Mouse (Mus musculus): Measurements from ENCODE around the gene Eml2.

Eml2 gene

DNA sequence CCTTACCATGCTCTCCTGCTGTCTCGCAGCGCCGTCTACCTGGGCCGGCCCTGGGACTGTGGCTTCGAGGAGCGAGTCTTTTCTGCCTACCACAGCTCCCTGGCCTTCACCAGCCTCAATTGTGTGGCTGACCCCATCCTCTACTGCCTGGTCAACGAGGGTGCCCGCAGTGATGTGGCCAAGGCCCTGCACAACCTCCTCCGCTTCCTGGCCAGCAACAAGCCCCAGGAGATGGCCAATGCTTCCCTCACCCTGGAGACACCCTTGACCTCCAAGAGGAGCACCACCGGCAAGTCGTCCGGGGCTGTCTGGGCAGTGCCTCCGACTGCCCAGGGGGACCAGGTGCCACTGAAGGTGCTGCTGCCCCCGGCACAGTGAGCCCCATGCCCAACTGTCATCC, 46.7 kb downstream of the Eml2 start:
- DNase-seq (ENCODE audit: low read depth, low spot score): no peak
- no peaks in the 10 kb centered on the region for H3K36me3 ChIP-seq (ENCODE audit: control insufficient read depth, insufficient read depth, low read length, poor library complexity, severe bottlenecking)
- H3K27me3 ChIP-seq (ENCODE audit: control insufficient read depth, insufficient read depth, low read length, poor library complexity, severe bottlenecking): no peaks in the 10 kb centered on the region

DNA sequence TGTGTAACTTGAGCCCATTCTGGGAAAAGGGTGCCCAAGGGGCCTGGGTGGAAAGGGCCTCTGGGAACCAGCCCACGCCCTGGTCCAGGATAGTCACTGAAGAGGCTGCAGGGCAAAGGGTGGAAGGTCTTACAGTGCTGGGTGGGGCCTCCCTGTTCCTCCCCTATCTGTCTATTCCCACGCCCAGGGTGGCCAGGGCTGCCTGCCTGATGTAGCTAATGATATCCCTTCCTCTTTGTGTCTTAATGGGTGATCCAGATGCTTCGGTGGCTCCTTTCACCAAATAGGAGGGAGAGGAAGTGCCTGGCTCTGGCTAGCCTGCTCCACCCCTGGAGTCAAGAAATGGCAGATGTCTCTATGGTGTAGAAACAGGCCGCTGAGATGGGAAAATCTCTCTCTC, 48.7 kb downstream of the Eml2 start:
- Histone ChIP-seq H3K36me3 (ENCODE audit: control insufficient read depth, insufficient read depth, low read length, poor library complexity, severe bottlenecking) (no peaks in the 10 kb centered on the region), H3K27me3 (ENCODE audit: control insufficient read depth, insufficient read depth, low read length, poor library complexity, severe bottlenecking) (no peaks in the 10 kb centered on the region)
- no peak for DNase-seq (ENCODE audit: low read depth, low spot score)

- H3K27me3 ChIP-seq (ENCODE audit: control insufficient read depth, insufficient read depth, low read length, poor library complexity, severe bottlenecking): no peaks in the 10 kb centered on the region
- no peaks in the 10 kb centered on the region; the same call in 1 of the 2 replicates for H3K36me3 ChIP-seq (ENCODE audit: control insufficient read depth, insufficient read depth, low read length, poor library complexity, severe bottlenecking)
- DNase-seq (ENCODE audit: low read depth, low spot score): peak; percentile 62
These were observed 50.9 kb downstream of the Eml2 start for GRCm38 (mm10) chr7:19226817-19227797.

- Histone ChIP-seq H3K27me3 (ENCODE audit: control insufficient read depth, insufficient read depth, low read length, poor library complexity, severe bottlenecking) (no peaks in the 10 kb centered on the region), H3K36me3 (ENCODE audit: control insufficient read depth, insufficient read depth, low read length, poor library complexity, severe bottlenecking) (no peaks in the 10 kb centered on the region; the same call in 1 of the 2 replicates)
- peak; percentile 100 for DNase-seq (ENCODE audit: low read depth, low spot score)
These were observed 51.9 kb downstream of the Eml2 start, which contains the start of gene Opa3 for GRCm38 (mm10) chr7:19227883-19228792. TSS of gene Opa3 (plus strand) at chr7:19228334.

DNA sequence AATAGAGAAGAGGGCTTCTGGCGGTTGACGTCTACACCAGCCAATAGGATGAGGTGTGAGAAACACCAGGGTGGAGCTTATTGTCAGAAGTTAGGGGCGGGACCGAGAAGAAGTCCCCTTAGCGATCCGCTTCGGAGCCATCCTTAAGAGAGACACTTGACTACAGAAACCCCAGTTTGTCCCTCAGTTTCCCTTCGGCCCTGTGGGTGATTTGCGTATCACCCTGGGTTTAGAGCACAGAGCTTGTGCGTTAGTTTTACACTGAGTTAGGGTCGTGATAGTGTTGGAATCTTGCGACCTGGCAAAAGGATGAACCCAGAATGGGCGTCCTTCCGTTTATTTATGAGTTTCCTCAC, 52.5 kb downstream of the Eml2 start:
- H3K36me3 ChIP-seq (ENCODE audit: control insufficient read depth, insufficient read depth, low read length, poor library complexity, severe bottlenecking): no peaks in the 10 kb centered on the region; the same call in 1 of the 2 replicates
- DNase-seq (ENCODE audit: low read depth, low spot score): no peak
- no peaks in the 10 kb centered on the region for H3K27me3 ChIP-seq (ENCODE audit: control insufficient read depth, insufficient read depth, low read length, poor library complexity, severe bottlenecking)

DNA sequence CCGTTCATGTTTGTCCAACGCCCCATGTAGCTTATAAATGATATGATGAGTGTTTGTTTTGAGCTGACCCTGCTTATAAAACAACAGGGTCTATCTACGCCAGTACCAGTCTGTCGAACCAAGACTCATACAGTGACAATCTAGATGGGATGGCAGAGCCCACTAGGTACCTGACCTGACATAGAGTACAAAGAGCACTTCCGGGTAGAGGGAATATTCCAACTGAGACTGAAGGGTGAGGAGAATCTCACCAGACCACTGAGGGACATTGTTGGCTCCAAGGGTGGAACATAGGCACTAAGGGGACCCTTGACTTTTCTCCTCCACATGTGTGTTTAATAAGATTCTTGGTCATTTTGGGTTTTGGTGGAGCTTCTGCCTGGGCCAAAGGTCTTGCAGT, 53.2 kb downstream of the Eml2 start:
- Histone ChIP-seq H3K36me3 (ENCODE audit: control insufficient read depth, insufficient read depth, low read length, poor library complexity, severe bottlenecking) (no peaks in the 10 kb centered on the region; the same call in 1 of the 2 replicates), H3K27me3 (ENCODE audit: control insufficient read depth, insufficient read depth, low read length, poor library complexity, severe bottlenecking) (no peaks in the 10 kb centered on the region)
- DNase-seq (ENCODE audit: low read depth, low spot score): no peak

GRCm38 (mm10) chr7:19230041-19230580, 53.9 kb downstream of the Eml2 start:
- DNase-seq (ENCODE audit: low read depth, low spot score): no peak
- no peaks in the 10 kb centered on the region for H3K27me3 ChIP-seq (ENCODE audit: control insufficient read depth, insufficient read depth, low read length, poor library complexity, severe bottlenecking)
- no peaks in the 10 kb centered on the region; the same call in 1 of the 2 replicates for H3K36me3 ChIP-seq (ENCODE audit: control insufficient read depth, insufficient read depth, low read length, poor library complexity, severe bottlenecking)

DNA sequence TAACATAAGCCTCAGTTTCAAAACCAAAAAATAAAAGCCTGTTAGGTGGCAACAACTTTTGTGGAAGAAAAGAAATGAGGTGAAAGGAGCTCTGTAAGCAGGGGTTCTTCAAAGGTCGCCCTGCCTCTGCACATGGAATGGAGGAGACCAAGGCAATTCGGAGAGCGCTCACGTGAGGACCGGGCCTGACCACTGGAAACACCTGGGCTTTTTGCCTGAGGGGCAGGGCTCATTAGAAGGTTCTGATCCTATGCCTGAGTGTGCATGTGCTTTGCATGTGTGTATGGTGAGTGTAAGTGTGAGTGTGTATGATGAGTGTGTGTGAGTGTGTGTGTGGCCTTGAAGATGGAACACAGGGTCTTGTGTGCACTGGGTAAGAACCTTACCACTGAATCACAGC, 54.7 kb downstream of the Eml2 start:
- no peak for DNase-seq (ENCODE audit: low read depth, low spot score)
- Histone ChIP-seq H3K36me3 (ENCODE audit: control insufficient read depth, insufficient read depth, low read length, poor library complexity, severe bottlenecking) (no peaks in the 10 kb centered on the region; the same call in 1 of the 2 replicates), H3K27me3 (ENCODE audit: control insufficient read depth, insufficient read depth, low read length, poor library complexity, severe bottlenecking) (no peaks in the 10 kb centered on the region)

GRCm38 (mm10) chr7:19231849-19232248, 55.6 kb downstream of the Eml2 start:
- Histone ChIP-seq H3K36me3 (ENCODE audit: control insufficient read depth, insufficient read depth, low read length, poor library complexity, severe bottlenecking) (no peaks in the 10 kb centered on the region; the same call in 1 of the 2 replicates), H3K27me3 (ENCODE audit: control insufficient read depth, insufficient read depth, low read length, poor library complexity, severe bottlenecking) (no peaks in the 10 kb centered on the region)
- no peak for DNase-seq (ENCODE audit: low read depth, low spot score)

- H3K36me3 ChIP-seq (ENCODE audit: control insufficient read depth, insufficient read depth, low read length, poor library complexity, severe bottlenecking): no peaks in the 10 kb centered on the region; the same call in 1 of the 2 replicates
- no peaks in the 10 kb centered on the region for H3K27me3 ChIP-seq (ENCODE audit: control insufficient read depth, insufficient read depth, low read length, poor library complexity, severe bottlenecking)
- no peak for DNase-seq (ENCODE audit: low read depth, low spot score)
These were observed 58.4 kb downstream of the Eml2 start for GRCm38 (mm10) chr7:19234652-19235051.

DNA sequence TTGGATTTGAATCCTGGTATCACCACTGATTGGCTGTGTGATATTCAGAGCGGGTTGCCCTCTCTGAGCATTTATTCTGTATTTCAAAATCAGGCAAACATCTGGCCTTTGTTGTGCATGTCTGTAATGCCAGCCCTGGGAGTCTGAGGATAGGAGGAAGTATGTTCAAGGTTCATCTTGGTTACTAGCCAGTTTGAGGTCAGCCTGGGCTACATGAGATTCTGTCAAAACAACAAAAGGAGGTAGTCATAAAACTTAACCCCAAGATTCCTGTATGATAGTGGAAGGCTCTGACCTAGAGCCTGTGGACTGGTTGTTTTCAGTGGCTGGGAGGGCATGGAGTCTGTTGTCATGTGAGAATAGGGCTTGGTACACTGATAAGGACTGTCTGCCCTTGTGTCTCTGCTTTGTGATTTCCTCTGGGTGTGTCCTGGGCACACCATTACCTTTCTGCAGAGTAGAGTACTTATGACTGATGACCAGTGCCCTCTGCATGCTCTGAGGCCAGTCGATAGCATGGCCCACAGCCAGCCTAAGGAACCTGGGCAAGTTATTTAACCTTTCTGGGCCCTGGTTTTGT, 59.0 kb downstream of the Eml2 start:
- DNase-seq (ENCODE audit: low read depth, low spot score): no peak
- H3K36me3 ChIP-seq (ENCODE audit: control insufficient read depth, insufficient read depth, low read length, poor library complexity, severe bottlenecking): no peaks in the 10 kb centered on the region; the same call in 1 of the 2 replicates

DNA sequence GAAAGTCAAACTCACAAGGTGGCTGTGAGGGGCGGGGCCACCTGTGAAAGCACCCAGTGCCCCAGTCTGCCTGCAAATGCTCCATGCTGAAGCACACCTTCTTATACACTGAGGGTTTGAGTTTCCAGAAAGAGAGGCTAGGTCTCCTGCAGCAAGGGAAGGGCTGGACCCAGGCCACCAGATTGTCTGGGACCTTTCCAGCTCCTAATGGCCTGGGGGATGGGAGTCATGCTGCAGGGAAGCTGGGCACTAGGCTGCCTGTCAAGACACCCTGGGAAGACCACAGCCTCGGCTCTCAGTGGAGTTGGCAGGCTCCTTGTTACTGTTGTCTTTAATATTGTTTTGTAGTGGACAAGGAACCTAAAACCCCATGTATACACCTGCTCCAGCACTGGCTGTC, 60.2 kb downstream of the Eml2 start:
- DNase-seq (ENCODE audit: low read depth, low spot score): no peak
- no peaks in the 10 kb centered on the region for H3K36me3 ChIP-seq (ENCODE audit: control insufficient read depth, insufficient read depth, low read length, poor library complexity, severe bottlenecking)
- H3K27me3 ChIP-seq (ENCODE audit: control insufficient read depth, insufficient read depth, low read length, poor library complexity, severe bottlenecking): no peaks in the 10 kb centered on the region

More for the DNA sequence above, 59.0 kb downstream of the Eml2 start:
- no peaks in the 10 kb centered on the region for H3K27me3 ChIP-seq (ENCODE audit: control insufficient read depth, insufficient read depth, low read length, poor library complexity, severe bottlenecking)

DNA sequence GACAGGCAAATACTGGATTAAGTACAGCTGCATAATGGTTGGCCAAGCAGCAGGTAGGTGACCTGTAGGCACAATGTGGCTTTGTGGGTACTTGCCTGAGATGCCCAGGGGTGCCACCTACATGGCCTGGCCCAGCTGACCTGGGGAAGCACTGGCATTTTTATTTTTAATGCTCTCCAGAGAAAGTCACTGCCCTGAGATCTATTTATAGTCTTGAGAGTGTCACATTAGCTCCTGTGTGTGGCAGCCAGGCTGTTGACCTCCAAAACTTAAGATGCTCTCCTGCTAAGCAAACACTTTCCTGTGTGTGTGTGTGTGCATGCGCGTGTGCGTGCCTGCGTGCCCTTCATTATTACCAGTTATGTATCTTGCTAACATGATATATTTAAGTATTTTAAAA, 62.1 kb downstream of the Eml2 start:
- H3K27me3 ChIP-seq (ENCODE audit: control insufficient read depth, insufficient read depth, low read length, poor library complexity, severe bottlenecking): no peaks in the 10 kb centered on the region
- H3K36me3 ChIP-seq (ENCODE audit: control insufficient read depth, insufficient read depth, low read length, poor library complexity, severe bottlenecking): no peaks in the 10 kb centered on the region

DNA sequence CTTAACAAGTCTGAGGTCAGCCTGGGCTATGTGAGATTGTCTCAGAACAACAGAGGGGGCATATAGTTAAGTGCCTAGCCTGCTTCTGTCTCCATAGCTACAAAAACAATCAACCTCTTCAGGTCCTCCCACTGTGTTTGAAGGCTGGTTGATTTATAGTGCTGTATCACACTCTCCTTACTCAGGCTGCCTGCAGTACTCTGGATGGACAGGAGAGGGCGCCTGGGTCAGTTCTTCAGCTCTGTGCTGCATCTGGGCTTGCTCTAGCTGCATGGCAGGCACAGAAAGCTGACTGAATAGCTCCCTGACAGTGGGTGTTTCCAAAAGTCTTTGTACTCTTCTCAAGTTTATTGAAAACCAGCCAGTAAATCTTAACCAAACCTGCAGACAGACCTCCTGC, 63.2 kb downstream of the Eml2 start:
- no peaks in the 10 kb centered on the region for H3K27me3 ChIP-seq (ENCODE audit: control insufficient read depth, insufficient read depth, low read length, poor library complexity, severe bottlenecking)
- peak; percentile 93 for DNase-seq (ENCODE audit: low read depth, low spot score)
- H3K36me3 ChIP-seq (ENCODE audit: control insufficient read depth, insufficient read depth, low read length, poor library complexity, severe bottlenecking): no peaks in the 10 kb centered on the region

More for the DNA sequence above, 62.1 kb downstream of the Eml2 start:
- DNase-seq (ENCODE audit: low read depth, low spot score): no peak
